Mouse (Mus musculus) spleen, adult 2 months (tissue): ENCODE data around the gene Simc1.

Experiments used
- CTCF ChIP-seq: fragments of 200-500 bp; IDR thresholded peaks from 2 replicates; pipeline ENCODE4 v1.5.1; 2011; ENCODE audit warnings: mild to moderate bottlenecking, inconsistent platforms; ENCODE audit not compliant: insufficient read depth, insufficient read length, insufficient replicate concordance; ENCODE audit errors: extremely low read depth
- POLR2A ChIP-seq: fragments of 200-500 bp; IDR thresholded peaks from 2 replicates; pipeline ENCODE4 v1.6.1; 2011; ENCODE audit warnings: low read depth, low read length, inconsistent platforms

GRCm38 (mm10) chr13:54596870-54597269 lies 93.3 kb downstream of the Simc1 start:
- TF ChIP-seq CTCF, result no peak
- no peak for TF ChIP-seq POLR2A
